7 mouse cellular contexts compared by ENCODE assay signal in the genomic region with DNA sequence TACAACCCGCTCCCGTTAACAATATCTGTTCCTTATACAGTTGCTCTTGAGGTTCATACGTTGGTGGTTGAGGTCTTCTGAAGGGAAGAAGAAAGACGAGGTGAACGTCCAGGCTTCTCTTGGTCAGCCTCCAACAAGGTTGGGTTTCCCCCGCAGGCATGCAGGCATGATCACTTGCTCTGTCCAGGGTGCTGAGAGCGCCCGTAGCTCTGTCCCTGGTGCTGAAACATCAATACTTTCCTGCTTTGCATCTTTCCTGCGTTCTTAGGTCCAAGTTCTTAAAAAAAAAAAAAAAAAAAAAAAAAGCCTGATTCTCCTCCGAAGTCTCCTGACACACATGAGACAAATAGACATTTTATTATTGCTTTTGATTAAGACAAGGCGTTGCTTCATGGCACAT. TPM values are rescaled to one million over a fixed set of nuclear protein-coding genes. Genes with fewer than 3 reads are reported as not detected.
DNase-seq lines count a peak whose midpoint lies in the region; ATAC-seq and TF ChIP-seq lines count a peak whose summit lies in the region.

No protein-coding gene starts in this region.

- TF ChIP-seq CTCF in bone marrow, adult 2 months (IDR thresholded peaks at IDR 0.05; ENCODE audit: control insufficient read depth, insufficient read depth, low read length): peak; percentile 33; the same call in 1 of the 2 replicates

- H3K27ac ChIP-seq in bone marrow, adult 2 months (ENCODE audit: control insufficient read depth, insufficient read depth, low read depth, low read length, poor library complexity): no peak overlapping the region
- H3K27ac ChIP-seq in limb, embryonic 11.5 days (replicated peaks; ENCODE audit: low read depth, low read length): no peak overlapping the region

- H3K79me2 ChIP-seq in myocyte (ENCODE audit: control insufficient read depth, insufficient read depth): no peaks in the 10 kb centered on the region

- H3K4me1 ChIP-seq in bone marrow, adult 2 months (ENCODE audit: control insufficient read depth, insufficient read depth, low read length): no peaks in the 10 kb centered on the region
- peaks cover 41% of the 10 kb centered on the region for H3K4me1 ChIP-seq in limb, embryonic 11.5 days (ENCODE audit: control insufficient read depth, insufficient read depth, low read length)

- H3K4me2 ChIP-seq in limb, embryonic 11.5 days (ENCODE audit: low read depth, severe bottlenecking): no peak overlapping the region
- no peak overlapping the region for H3K4me2 ChIP-seq in myocyte (ENCODE audit: low read depth)

- no peaks in the 10 kb centered on the region for H3K9me3 ChIP-seq in limb, embryonic 11.5 days (ENCODE audit: control insufficient read depth, low read length)

- no peak overlapping the region for H3ac ChIP-seq in myocyte (ENCODE audit: control insufficient read depth, insufficient read length)

- no peak for TF ChIP-seq POLR2A in bone marrow, adult 2 months (IDR thresholded peaks at IDR 0.05; ENCODE audit: borderline replicate concordance, control insufficient read depth, low read depth, low read length)
- TF ChIP-seq POLR2A in myocyte (IDR thresholded peaks at IDR 0.05; ENCODE audit: insufficient read length, low read depth): no peak

- no peaks in the 10 kb centered on the region for H3K36me3 ChIP-seq in limb, embryonic 11.5 days (ENCODE audit: control insufficient read depth, insufficient read depth, low read length)
- H3K36me3 ChIP-seq in myocyte (ENCODE audit: control insufficient read depth, insufficient read depth): no peaks in the 10 kb centered on the region

- no peak overlapping the region for H3K4me3 ChIP-seq in bone marrow, adult 2 months (replicated peaks; ENCODE audit: control insufficient read depth, low read depth, low read length)
- no peak overlapping the region for H3K4me3 ChIP-seq in limb, embryonic 11.5 days (ENCODE audit: low read depth, low read length)
- no peak overlapping the region for H3K4me3 ChIP-seq in myocyte

- ATAC-seq in granulocyte monocyte progenitor cell, adult 5-6 weeks (replicated peaks; ENCODE audit: poor library complexity, severe bottlenecking): peak; percentile 89
- no peak for ATAC-seq in limb, embryonic 11.5 days (ENCODE audit: insufficient number of reproducible peaks, low FRiP score, low TSS enrichment, low read depth)

- peak; percentile 72 for DNase-seq in 416B (ENCODE audit: low read depth)
- DNase-seq in B cell, adult 2 months: peak; percentile 69 to 72
- peak; percentile 93 for DNase-seq in limb, embryonic 11.5 days (ENCODE audit: low spot score)
- DNase-seq in thymus, postnatal 0 days (ENCODE audit: low spot score): peak; percentile 69

- no peaks in the 10 kb centered on the region for H3K27me3 ChIP-seq in limb, embryonic 11.5 days (ENCODE audit: control insufficient read depth, insufficient read depth, low read length)
- peaks cover 37% of the 10 kb centered on the region for H3K27me3 ChIP-seq in myocyte (ENCODE audit: control insufficient read depth, insufficient read depth, insufficient read length)

- WGBS in bone marrow, adult 2 months: 2% methylated on average over 11 of the region's 11 CpGs
- WGBS in limb, embryonic 11.5 days: 4% methylated on average over 11 of the region's 11 CpGs

- no peak overlapping the region for H3K9ac ChIP-seq in limb, embryonic 11.5 days (ENCODE audit: low read length)

TF ChIP-seq in myocyte, 11 proteins besides CTCF, POLR2A, EP300 and RAD21:
- no peak for TF ChIP-seq CEBPB (IDR thresholded peaks at IDR 0.05; ENCODE audit: insufficient read depth, poor library complexity, severe bottlenecking)
- peak; percentile 77 for TF ChIP-seq MAX (IDR thresholded peaks at IDR 0.05; ENCODE audit: low read depth)
- TF ChIP-seq SRF (IDR thresholded peaks at IDR 0.05; ENCODE audit: control insufficient read depth, insufficient read length, low read depth): no peak
- TF ChIP-seq TCF3 (IDR thresholded peaks at IDR 0.05; ENCODE audit: insufficient read length, low read depth): no peak
- peak in 1 of 3 experiments; percentile 29 for TF ChIP-seq MYOG (IDR thresholded peaks at IDR 0.05; ENCODE audit: control insufficient read depth in 1 of 3, insufficient read depth in 1 of 3, insufficient read length in 2 of 3, low read depth in 2 of 3)
- peak; percentile 87 for TF ChIP-seq REST (IDR thresholded peaks at IDR 0.05; ENCODE audit: insufficient read depth, insufficient read length)
- TF ChIP-seq E2F4 (IDR thresholded peaks at IDR 0.05; ENCODE audit: insufficient read depth): no peak
- no peak for TF ChIP-seq MYOD1 (IDR thresholded peaks at IDR 0.05; ENCODE audit: control insufficient read depth in 1 of 3, insufficient read length in 2 of 3, low read depth in 2 of 3)

RNA-seq across cellular contexts. Expression of a gene that starts 2.0 kb away (rescaled TPM):
- 3.6 and 29.6 TPM in 2 replicates for polyA plus RNA-seq in bone marrow, adult 2 months (2011; ENCODE audit: insufficient read depth, insufficient read length, low replicate concordance, missing spikeins)
- total RNA-seq in granulocyte monocyte progenitor cell, adult 5-6 weeks (2014; fragmentation: Nextera tagmentation): 2.1 and 13.9 TPM in 2 replicates
- 4.0 and 10.5 TPM in 2 replicates for total RNA-seq in granulocyte monocyte progenitor cell, adult 5-6 weeks (2017)
- 1.4 and 2.3 TPM in 2 replicates for polyA plus RNA-seq in limb, embryonic 11.5 days (2014; fragmentation: Nextera tagmentation; extraction: Ambion mirVana)
- 0.16 TPM for polyA plus RNA-seq in myocyte (2012; fragmentation: generic; extraction: Trizol)
- 0.04 and 0.13 TPM in 2 replicates for polyA plus RNA-seq in thymus, postnatal 0 days (2015; fragmentation: Nextera tagmentation; extraction: Ambion mirVana)

RNA-seq across cellular contexts. Expression of a gene that starts 19.9 kb away (rescaled TPM):
- 20.6 and 30.2 TPM in 2 replicates for polyA plus RNA-seq in bone marrow, adult 2 months (2011; ENCODE audit: insufficient read depth, insufficient read length, low replicate concordance, missing spikeins)
- 45.3 and 57.1 TPM in 2 replicates for total RNA-seq in granulocyte monocyte progenitor cell, adult 5-6 weeks (2014; fragmentation: Nextera tagmentation)
- 22.8 and 24.8 TPM in 2 replicates for total RNA-seq in granulocyte monocyte progenitor cell, adult 5-6 weeks (2017)
- polyA plus RNA-seq in limb, embryonic 11.5 days (2014; fragmentation: Nextera tagmentation; extraction: Ambion mirVana): 41.9 and 43.4 TPM in 2 replicates
- 30.5 TPM for polyA plus RNA-seq in myocyte (2012; fragmentation: generic; extraction: Trizol)
- 26.2 and 29.8 TPM in 2 replicates for polyA plus RNA-seq in thymus, postnatal 0 days (2015; fragmentation: Nextera tagmentation; extraction: Ambion mirVana)

RNA-seq across cellular contexts. Expression of a gene that starts 33.0 kb away (rescaled TPM):
- 1.0 TPM in 1 of 2 replicates, not detected in the other for polyA plus RNA-seq in bone marrow, adult 2 months (2011; ENCODE audit: insufficient read depth, insufficient read length, low replicate concordance, missing spikeins)
- total RNA-seq in granulocyte monocyte progenitor cell, adult 5-6 weeks (2014; fragmentation: Nextera tagmentation): not detected in 2 replicates
- not detected in 2 replicates for total RNA-seq in granulocyte monocyte progenitor cell, adult 5-6 weeks (2017)
- polyA plus RNA-seq in limb, embryonic 11.5 days (2014; fragmentation: Nextera tagmentation; extraction: Ambion mirVana): not detected in 2 replicates
- not detected for polyA plus RNA-seq in myocyte (2012; fragmentation: generic; extraction: Trizol)
- 0.57 and 0.60 TPM in 2 replicates for polyA plus RNA-seq in thymus, postnatal 0 days (2015; fragmentation: Nextera tagmentation; extraction: Ambion mirVana)

RNA-seq across cellular contexts. Expression of a gene that starts 40.0 kb away (rescaled TPM):
- 4.6 TPM in 1 of 2 replicates, not detected in the other for polyA plus RNA-seq in bone marrow, adult 2 months (2011; ENCODE audit: insufficient read depth, insufficient read length, low replicate concordance, missing spikeins)
- total RNA-seq in granulocyte monocyte progenitor cell, adult 5-6 weeks (2014; fragmentation: Nextera tagmentation): 0.38 and 1.3 TPM in 2 replicates
- total RNA-seq in granulocyte monocyte progenitor cell, adult 5-6 weeks (2017): not detected in 2 replicates
- polyA plus RNA-seq in limb, embryonic 11.5 days (2014; fragmentation: Nextera tagmentation; extraction: Ambion mirVana): 3.7 and 4.4 TPM in 2 replicates
- 0.58 TPM for polyA plus RNA-seq in myocyte (2012; fragmentation: generic; extraction: Trizol)
- 6.1 and 6.4 TPM in 2 replicates for polyA plus RNA-seq in thymus, postnatal 0 days (2015; fragmentation: Nextera tagmentation; extraction: Ambion mirVana)

RNA-seq across cellular contexts. Expression of a gene that starts 52.2 kb away (rescaled TPM):
- 320 and 322 TPM in 2 replicates for polyA plus RNA-seq in bone marrow, adult 2 months (2011; ENCODE audit: insufficient read depth, insufficient read length, low replicate concordance, missing spikeins)
- 1,589 and 1,765 TPM in 2 replicates for total RNA-seq in granulocyte monocyte progenitor cell, adult 5-6 weeks (2014; fragmentation: Nextera tagmentation)
- 943 and 964 TPM in 2 replicates for total RNA-seq in granulocyte monocyte progenitor cell, adult 5-6 weeks (2017)
- 3,322 and 3,460 TPM in 2 replicates for polyA plus RNA-seq in limb, embryonic 11.5 days (2014; fragmentation: Nextera tagmentation; extraction: Ambion mirVana)
- polyA plus RNA-seq in myocyte (2012; fragmentation: generic; extraction: Trizol): 108 TPM
- 2,843 and 2,903 TPM in 2 replicates for polyA plus RNA-seq in thymus, postnatal 0 days (2015; fragmentation: Nextera tagmentation; extraction: Ambion mirVana)
